Mouse (Mus musculus) liver, embryonic 11.5 days (tissue): ENCODE results near the gene Arhgap10. TPM values are rescaled to one million over a fixed set of nuclear protein-coding genes. Genes with fewer than 3 reads are reported as not detected.

Experiments
- ATAC-seq: fragments of 200-750 bp; cut with Nextera tagmentation; replicated peaks from 2 replicates; pipeline ENCODE4 v1.8.0; 2017; ENCODE audit warnings: moderate number of reproducible peaks, mild to moderate bottlenecking, moderate TSS enrichment, moderate library complexity; ENCODE audit not compliant: low FRiP score
- DNase-seq: peaks from one replicate; pipeline ENCODE4 v3.0.0-alpha.2; 2017; ENCODE audit warnings: low spot score
- H3K27ac ChIP-seq: fragments of 300-500 bp; sonication (generic); 2 replicates; pipeline ENCODE4 v1.5.1; 2014; ENCODE audit warnings: mild to moderate bottlenecking, low read depth, low read length, control low read depth
- H3K27me3 ChIP-seq: fragments of 300-500 bp; sonication (generic); replicated peaks from 2 replicates; pipeline ENCODE4 v1.6.1; 2014; ENCODE audit warnings: low read length, mixed read lengths; ENCODE audit not compliant: control insufficient read depth, insufficient read depth
- H3K36me3 ChIP-seq: fragments of 300-500 bp; sonication (generic); 2 replicates; pipeline ENCODE4 v1.6.1; 2014; ENCODE audit warnings: mild to moderate bottlenecking, low read length, moderate library complexity, mixed read lengths; ENCODE audit not compliant: control insufficient read depth, insufficient read depth
- H3K4me1 ChIP-seq: fragments of 300-500 bp; sonication (generic); replicated peaks from 2 replicates; pipeline ENCODE4 v1.6.1; 2014; ENCODE audit warnings: low read length, mixed read lengths; ENCODE audit not compliant: control insufficient read depth, insufficient read depth
- H3K4me2 ChIP-seq: fragments of 300-500 bp; sonication (generic); 2 replicates; pipeline ENCODE4 v1.6.1; 2014; ENCODE audit warnings: mild to moderate bottlenecking, control low read depth, moderate library complexity
- H3K4me3 ChIP-seq: fragments of 300-500 bp; sonication (generic); 2 replicates; pipeline ENCODE4 v1.5.1; 2014; ENCODE audit warnings: low read depth, low read length, control low read depth
- H3K9ac ChIP-seq: fragments of 300-500 bp; sonication (generic); 2 replicates; pipeline ENCODE4 v1.6.1; 2014; ENCODE audit warnings: low read depth, low read length, control low read depth
- H3K9me3 ChIP-seq: fragments of 300-500 bp; sonication (generic); 2 replicates; pipeline ENCODE4 v1.6.1; 2016; ENCODE audit warnings: low read length, inconsistent platforms, mixed read lengths; ENCODE audit not compliant: control insufficient read depth
- WGBS: fragments of 180-500 bp; shearing (Covaris S2); extraction: QIAGEN DNeasy Blood & Tissue Kit; methylation state at CpG from one replicate; pipeline ENCODE4 v1.1.7; 2014; 5-methylcytosine and 5-hydroxymethylcytosine counted together
- polyA plus RNA-seq: library from polyadenylated mRNA; unstranded; fragments of >200 nt; fragmentation: Nextera tagmentation; extraction: Ambion mirVana; gene quantifications from 2 replicates; pipeline ENCODE4 v1.2.1, GENCODE M21; 2014

The Arhgap10 gene
- polyA plus RNA-seq, 1 experiment from 2014 or later: 20.2 TPM

DNA sequence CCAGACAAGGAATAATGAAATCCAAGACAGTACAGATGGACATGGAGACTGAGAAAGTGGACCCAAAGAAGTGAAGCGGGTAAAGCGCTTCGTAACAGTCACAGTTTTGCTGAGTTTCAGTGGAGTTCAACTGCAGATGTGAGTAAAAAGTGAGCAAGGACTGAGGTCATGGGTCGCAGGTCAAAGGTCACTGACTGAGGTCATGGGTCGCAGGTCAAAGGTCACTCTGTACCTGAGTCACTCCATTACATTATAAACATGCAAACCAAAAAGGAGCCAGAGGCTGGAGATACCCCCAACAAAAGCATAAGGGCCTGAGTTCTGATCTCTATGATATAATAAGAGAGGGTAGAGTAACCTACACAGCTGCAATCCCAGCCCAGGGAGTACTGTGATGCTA is 43.1 kb downstream of the Arhgap10 start:
- DNase-seq (no peak), ATAC-seq (no peak)
- no peaks in the 10 kb centered on the region for H3K9me3 ChIP-seq
- no peak overlapping the region for H3K4me3 ChIP-seq
- no peak overlapping the region for H3K4me2 ChIP-seq
- no peak overlapping the region for H3K9ac ChIP-seq
- peaks cover 23% of the 10 kb centered on the region for H3K4me1 ChIP-seq
- no peaks in the 10 kb centered on the region for H3K27me3 ChIP-seq
- H3K27ac ChIP-seq: no peak overlapping the region
- 91% methylated on average over 5 of the region's 5 CpGs for WGBS
- H3K36me3 ChIP-seq: no peaks in the 10 kb centered on the region

DNA sequence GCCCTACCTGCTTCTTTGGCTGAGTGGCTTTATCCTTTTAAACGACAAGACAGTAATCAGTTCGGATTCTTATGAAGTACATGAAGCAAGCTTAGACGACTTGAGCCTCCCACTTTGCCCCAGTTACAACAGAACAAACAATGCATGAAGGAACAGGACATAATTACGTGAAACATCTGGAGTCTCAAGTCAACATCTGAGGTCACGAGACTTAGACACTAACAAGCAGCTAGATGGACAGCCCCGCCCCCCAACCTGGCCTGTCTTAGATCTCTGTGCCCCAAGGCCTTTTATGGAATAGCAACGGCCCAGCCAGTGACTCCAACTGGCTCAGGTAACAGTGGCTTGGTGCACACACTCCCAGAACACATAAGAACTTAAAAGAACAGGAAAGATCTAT is 44.0 kb downstream of the Arhgap10 start:
- Histone ChIP-seq H3K27ac (no peak overlapping the region), H3K9me3 (no peaks in the 10 kb centered on the region), H3K9ac (no peak overlapping the region), H3K4me2 (no peak overlapping the region), H3K4me3 (no peak overlapping the region), H3K4me1 (peaks cover 14% of the 10 kb centered on the region), H3K36me3 (no peaks in the 10 kb centered on the region), H3K27me3 (no peaks in the 10 kb centered on the region)
- ATAC-seq: no peak
- WGBS: 63% methylated on average over 7 of the region's 7 CpGs
- no peak for DNase-seq

DNA sequence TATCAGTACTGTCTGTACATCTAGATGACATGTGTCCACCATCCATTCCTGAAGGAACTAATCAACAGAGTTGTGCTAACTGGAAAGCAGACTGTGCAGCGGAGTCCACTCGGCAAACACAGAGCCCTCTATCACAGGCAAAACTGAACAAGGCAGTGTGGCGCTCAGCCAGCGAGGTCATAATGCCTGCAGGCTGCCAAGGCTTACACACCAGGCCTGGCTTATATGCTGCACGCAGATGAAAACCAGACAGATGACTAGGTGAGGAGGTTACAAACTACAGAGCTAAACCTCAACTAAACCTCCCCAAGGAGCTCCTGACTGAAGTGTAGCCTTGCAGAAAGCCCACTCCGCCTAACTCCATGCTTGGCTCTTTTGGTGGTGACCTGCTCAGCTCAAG is 44.4 kb downstream of the Arhgap10 start:
- no peaks in the 10 kb centered on the region for H3K27me3 ChIP-seq
- peaks cover 10% of the 10 kb centered on the region for H3K4me1 ChIP-seq
- no peaks in the 10 kb centered on the region for H3K36me3 ChIP-seq
- H3K27ac ChIP-seq: no peak overlapping the region
- 74% methylated on average over 6 of the region's 6 CpGs for WGBS
- DNase-seq (no peak), ATAC-seq (no peak)
- no peak overlapping the region for H3K4me2 ChIP-seq
- H3K9me3 ChIP-seq: no peaks in the 10 kb centered on the region
- H3K9ac ChIP-seq: no peak overlapping the region
- H3K4me3 ChIP-seq: no peak overlapping the region

DNA sequence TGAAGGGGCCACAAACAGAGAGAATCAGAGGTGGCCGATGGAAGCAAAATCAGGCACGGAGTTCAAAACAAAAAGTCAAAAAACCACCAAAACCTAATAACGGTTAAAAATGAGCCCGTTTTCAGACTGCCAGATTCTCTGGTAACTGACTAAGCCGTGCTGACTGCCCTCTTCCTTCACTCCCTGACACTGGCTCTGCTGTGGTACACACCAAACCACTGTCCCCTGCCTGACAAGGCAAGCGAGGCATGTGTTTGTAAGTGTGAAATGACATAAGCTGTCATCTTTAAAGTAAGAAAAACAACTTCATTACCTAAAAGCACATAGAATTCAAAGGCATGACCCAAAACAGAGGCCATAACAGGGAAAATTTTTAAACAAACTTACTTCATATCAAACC is 56.4 kb downstream of the Arhgap10 start:
- DNase-seq: no peak
- Histone ChIP-seq H3K9ac (no peak overlapping the region), H3K36me3 (no peaks in the 10 kb centered on the region), H3K9me3 (no peaks in the 10 kb centered on the region), H3K4me3 (no peak overlapping the region), H3K27me3 (no peaks in the 10 kb centered on the region), H3K4me2 (no peak overlapping the region), H3K27ac (no peak overlapping the region), H3K4me1 (no peaks in the 10 kb centered on the region)
- 83% methylated on average over 6 of the region's 6 CpGs for WGBS
- no peak for ATAC-seq

DNA sequence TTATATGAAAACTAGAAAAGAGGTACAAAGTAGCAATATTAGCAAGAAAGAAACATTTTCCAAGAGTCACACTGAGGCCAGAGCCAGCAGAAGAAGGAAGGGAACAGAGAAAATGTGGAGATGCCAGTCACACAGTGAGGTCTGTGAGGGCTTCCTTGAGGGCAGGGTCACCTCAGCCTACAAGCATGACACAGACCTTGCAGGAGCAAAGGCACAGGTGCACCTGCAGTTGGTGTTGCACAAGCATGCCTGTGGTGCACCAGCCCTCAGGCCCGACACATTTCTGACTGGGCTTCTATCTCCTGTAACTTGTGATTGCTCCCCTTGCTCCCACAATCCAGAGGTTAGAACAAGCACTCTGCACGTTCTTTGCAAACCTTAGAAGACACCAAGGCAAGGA is 57.4 kb downstream of the Arhgap10 start:
- Histone ChIP-seq H3K9me3 (no peaks in the 10 kb centered on the region), H3K27ac (no peak overlapping the region), H3K27me3 (no peaks in the 10 kb centered on the region), H3K4me3 (no peak overlapping the region), H3K4me2 (no peak overlapping the region), H3K36me3 (no peaks in the 10 kb centered on the region), H3K4me1 (no peaks in the 10 kb centered on the region), H3K9ac (no peak overlapping the region)
- no peak for ATAC-seq
- no peak for DNase-seq
- WGBS: 86% methylated on average over 2 of the region's 2 CpGs

DNA sequence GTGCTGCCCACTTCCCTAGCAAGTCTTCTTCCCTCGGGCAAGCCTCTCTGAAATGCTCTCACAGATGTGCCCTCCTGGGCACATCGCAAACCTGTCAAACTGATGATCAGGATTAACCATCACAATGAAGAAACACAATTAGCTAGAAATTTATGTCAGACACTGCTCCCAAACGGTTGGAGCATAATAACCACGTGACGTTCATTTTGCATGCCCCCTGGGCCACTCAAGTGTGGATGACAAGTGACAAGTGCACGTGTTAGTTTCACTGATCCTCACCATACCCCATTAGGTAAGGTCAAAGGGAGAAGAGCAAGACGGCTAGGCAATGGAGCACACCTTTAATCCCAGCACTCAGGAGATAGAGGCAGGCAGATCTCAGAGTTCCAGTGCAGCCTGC is 58.1 kb downstream of the Arhgap10 start:
- Histone ChIP-seq H3K27me3 (no peaks in the 10 kb centered on the region), H3K4me1 (no peaks in the 10 kb centered on the region), H3K9ac (no peak overlapping the region), H3K4me2 (no peak overlapping the region), H3K36me3 (no peaks in the 10 kb centered on the region), H3K9me3 (no peaks in the 10 kb centered on the region), H3K27ac (no peak overlapping the region), H3K4me3 (no peak overlapping the region)
- 75% methylated on average over 7 of the region's 7 CpGs for WGBS
- DNase-seq (no peak), ATAC-seq (no peak)

DNA sequence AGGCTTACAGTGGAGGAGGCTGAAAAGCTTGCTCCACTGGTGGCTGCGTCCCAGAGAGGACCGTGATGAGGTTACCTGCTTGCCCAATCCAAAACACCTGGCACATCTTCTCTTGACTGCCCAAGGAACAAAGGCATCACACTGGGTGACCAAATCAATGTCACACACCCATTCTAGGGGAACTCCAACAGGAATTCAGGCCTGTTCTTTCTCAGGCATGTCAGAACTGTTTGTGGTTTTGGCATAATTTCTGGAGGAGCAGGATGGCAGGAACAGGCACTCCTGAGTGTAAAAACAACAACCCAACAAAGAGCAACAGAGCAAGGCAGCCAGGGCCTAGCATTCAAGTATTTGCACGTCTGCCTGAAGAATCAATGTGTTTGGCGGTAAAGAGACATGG is 59.2 kb downstream of the Arhgap10 start:
- no peaks in the 10 kb centered on the region for H3K36me3 ChIP-seq
- H3K27me3 ChIP-seq: no peaks in the 10 kb centered on the region
- no peak overlapping the region for H3K9ac ChIP-seq
- H3K27ac ChIP-seq: no peak overlapping the region
- DNase-seq (no peak), ATAC-seq (no peak)
- no peaks in the 10 kb centered on the region for H3K4me1 ChIP-seq
- WGBS: 88% methylated on average over 4 of the region's 4 CpGs
- no peaks in the 10 kb centered on the region for H3K9me3 ChIP-seq
- H3K4me3 ChIP-seq: no peak overlapping the region
- no peak overlapping the region for H3K4me2 ChIP-seq

DNA sequence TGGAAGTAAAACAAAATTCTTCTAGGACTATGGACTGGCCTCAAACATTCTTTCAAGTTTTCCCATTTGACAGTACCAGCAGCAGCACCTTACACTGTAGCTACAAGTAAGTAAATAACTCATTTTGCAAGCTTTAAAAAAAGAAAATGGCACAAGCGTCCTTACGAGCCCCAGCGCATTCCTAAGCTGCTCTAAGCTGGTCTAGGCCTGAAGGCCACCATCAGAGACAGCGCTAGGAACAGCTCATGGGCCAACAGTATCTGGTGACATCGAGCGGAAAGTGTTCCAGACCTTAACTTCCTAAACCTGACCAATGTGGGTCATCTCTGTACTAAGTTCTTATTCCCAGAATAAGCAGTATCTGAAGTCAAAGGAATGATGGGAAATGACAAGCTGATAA is 61.5 kb downstream of the Arhgap10 start:
- Histone ChIP-seq H3K9me3 (no peaks in the 10 kb centered on the region), H3K4me3 (no peak overlapping the region), H3K36me3 (no peaks in the 10 kb centered on the region), H3K27ac (no peak overlapping the region), H3K9ac (no peak overlapping the region), H3K4me2 (no peak overlapping the region), H3K27me3 (no peaks in the 10 kb centered on the region), H3K4me1 (no peaks in the 10 kb centered on the region)
- no peak for DNase-seq
- ATAC-seq: no peak
- WGBS: 90% methylated on average over 6 of the region's 6 CpGs

DNA sequence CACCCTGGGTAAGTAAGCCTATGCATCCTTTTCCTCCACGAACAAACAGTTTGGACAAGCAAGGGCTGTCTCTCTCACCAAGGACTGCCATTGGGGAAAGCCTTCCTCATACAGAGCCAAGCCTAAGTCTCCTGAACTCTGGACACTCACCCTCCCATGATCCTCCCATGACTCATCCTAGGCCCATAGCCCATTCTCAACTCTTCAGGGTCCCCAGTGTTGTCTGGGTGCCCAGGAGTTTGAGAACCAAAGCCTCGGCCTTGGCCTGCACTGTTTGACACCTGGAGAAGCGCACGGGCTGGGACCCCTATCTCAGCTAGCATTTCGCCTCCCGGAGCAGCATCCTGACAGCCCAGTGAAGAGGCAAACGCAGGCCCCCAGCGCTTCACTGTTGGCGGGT is 63.9 kb downstream of the Arhgap10 start:
- DNase-seq (no peak), ATAC-seq (no peak)
- Histone ChIP-seq H3K36me3 (peaks cover 7% of the 10 kb centered on the region; the same call in 1 of the 2 replicates), H3K27ac (no peak overlapping the region), H3K27me3 (no peaks in the 10 kb centered on the region), H3K9ac (no peak overlapping the region), H3K9me3 (peaks cover 2% of the 10 kb centered on the region; the same call in 1 of the 2 replicates), H3K4me1 (no peaks in the 10 kb centered on the region), H3K4me3 (no peak overlapping the region), H3K4me2 (no peak overlapping the region)
- 89% methylated on average over 9 of the region's 9 CpGs for WGBS
